Mouse (Mus musculus) liver, postnatal 0 days (tissue): ENCODE results near the gene Nudt4.

Experiments
- CTCF ChIP-seq: sonication (generic); IDR thresholded peaks from 2 replicates; pipeline ENCODE4 v1.5.1; 2016; ENCODE audit warnings: antibody characterized with exemption, low read depth
- EP300 ChIP-seq: IDR thresholded peaks from 2 replicates; pipeline ENCODE4 v1.6.1; 2016; ENCODE audit warnings: antibody characterized with exemption, low read depth, mild to moderate bottlenecking

DNA sequence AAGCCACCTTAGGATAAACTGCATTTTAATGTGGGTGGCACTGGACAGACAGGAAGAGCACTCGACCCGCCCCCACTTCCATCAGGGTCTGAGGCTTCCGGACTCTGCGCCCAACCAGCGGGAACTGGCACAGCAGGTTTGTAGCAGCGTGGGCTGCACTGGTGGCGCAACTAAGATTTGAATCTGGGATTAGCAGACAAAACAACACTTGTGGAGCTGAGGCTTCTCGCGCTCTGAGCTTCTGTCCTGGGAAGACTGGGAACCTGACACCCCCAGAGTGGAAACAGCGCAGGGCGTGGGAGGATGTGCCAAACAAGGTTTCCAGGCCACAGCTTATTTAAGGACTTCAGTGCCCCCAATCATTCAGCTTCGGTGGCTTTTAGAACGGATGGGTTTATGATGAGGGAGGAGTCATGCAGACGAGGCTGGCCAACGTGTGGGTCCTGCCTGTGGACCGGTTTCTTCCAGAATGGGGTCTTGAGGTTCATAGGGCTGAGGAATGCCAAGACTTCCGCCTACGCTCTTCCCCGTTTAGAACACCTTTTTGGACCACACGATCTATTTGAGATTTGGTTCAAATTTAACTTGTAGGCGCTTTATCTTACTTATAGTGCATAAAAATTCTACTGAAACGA is 41.1 kb upstream of the Nudt4 start:
- no peak for TF ChIP-seq CTCF
- no peak for TF ChIP-seq EP300
